Mouse (Mus musculus): Measurements from ENCODE around the gene Olfr982.

GRCm38 (mm10) chr9:40114106-40114505, 40.5 kb downstream of the Olfr982 start, which contains the start of gene Olfr984:
- no peak for TF ChIP-seq GATA1 (IDR thresholded peaks at IDR 0.05; ENCODE audit: low read length)
- no peak for TF ChIP-seq TAL1 (IDR thresholded peaks at IDR 0.05; ENCODE audit: low read length)
